Mouse (Mus musculus) kidney, embryonic 15.5 days (tissue): ENCODE measurements around the gene Sema4c. TPM values are rescaled to one million over a fixed set of nuclear protein-coding genes. Genes with fewer than 3 reads are reported as not detected.
A peak's percentile ranks its signal among the peaks of the same experiment; 100 is the strongest.

ENCODE experiments used
- ATAC-seq: fragments of 200-750 bp; cut with Nextera tagmentation; replicated peaks from 2 replicates; pipeline ENCODE4 v1.8.0; 2017; ENCODE audit warnings: moderate TSS enrichment; ENCODE audit not compliant: low FRiP score
- H3K27ac ChIP-seq: fragments of 300-500 bp; sonication (generic); 2 replicates; pipeline ENCODE4 v1.5.1; 2015; ENCODE audit warnings: mild to moderate bottlenecking, inconsistent platforms
- H3K27me3 ChIP-seq: fragments of 300-500 bp; sonication (generic); 2 replicates; pipeline ENCODE4 v1.6.1; 2015; ENCODE audit warnings: inconsistent platforms
- H3K36me3 ChIP-seq: fragments of 300-500 bp; sonication (generic); 2 replicates; pipeline ENCODE4 v1.6.1; 2015; ENCODE audit warnings: inconsistent platforms
- H3K4me1 ChIP-seq: fragments of 300-500 bp; sonication (generic); 2 replicates; pipeline ENCODE4 v1.6.1; 2015; ENCODE audit warnings: inconsistent platforms
- H3K4me2 ChIP-seq: fragments of 300-500 bp; sonication (generic); 2 replicates; pipeline ENCODE4 v1.6.1; 2015; ENCODE audit warnings: moderate library complexity, mild to moderate bottlenecking, inconsistent platforms
- H3K4me3 ChIP-seq: fragments of 300-500 bp; sonication (generic); replicated peaks from 2 replicates; pipeline ENCODE4 v1.5.1; 2015; ENCODE audit warnings: mild to moderate bottlenecking, inconsistent platforms
- H3K9ac ChIP-seq: fragments of 300-500 bp; sonication (generic); 2 replicates; pipeline ENCODE4 v1.6.1; 2015; ENCODE audit warnings: mild to moderate bottlenecking, inconsistent platforms
- H3K9me3 ChIP-seq: fragments of 300-500 bp; sonication (generic); replicated peaks from 2 replicates; pipeline ENCODE4 v1.6.1; 2016; ENCODE audit warnings: inconsistent platforms
- WGBS: fragments of 180-500 bp; shearing (Covaris S2); methylation state at CpG from one replicate; pipeline ENCODE4 v1.1.7; 2015; ENCODE audit warnings: mixed read lengths; 5-methylcytosine and 5-hydroxymethylcytosine counted together
- polyA plus RNA-seq: library from polyadenylated mRNA; unstranded; fragments of >200 nt; fragmentation: Nextera tagmentation; extraction: Ambion mirVana; gene quantifications from 2 replicates; pipeline ENCODE4 v1.2.1, GENCODE M21; 2015

Gene Sema4c
- polyA plus RNA-seq, 1 experiment from 2014 or later: 23.3 TPM

DNA sequence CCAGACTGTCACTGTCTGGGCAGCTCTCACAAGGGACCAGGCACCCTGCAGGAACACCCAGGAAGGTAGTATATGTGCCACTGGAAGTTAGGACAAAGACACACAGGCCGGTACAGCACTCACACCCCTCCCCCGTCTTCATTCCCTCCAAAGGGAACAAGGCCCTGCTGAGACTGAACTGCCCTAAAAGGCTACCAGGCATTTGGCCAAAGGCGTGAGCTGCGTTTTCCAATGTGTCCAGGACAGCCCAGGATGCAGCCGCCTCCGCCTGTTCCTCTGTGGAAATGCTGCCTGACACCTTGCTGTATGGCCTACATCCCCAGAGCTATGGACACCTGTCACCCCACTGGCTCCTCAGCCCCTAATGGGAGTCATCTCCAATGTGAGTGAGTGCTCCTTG lies 31.3 kb upstream of the Sema4c start:
- H3K27ac ChIP-seq: peak overlapping the region; percentile 81
- H3K4me3 ChIP-seq: no peak overlapping the region
- ATAC-seq: peak; percentile 15; the same call in 1 of the 2 replicates
- 57% methylated on average over 6 of the region's 6 CpGs for WGBS
- no peak overlapping the region for H3K9ac ChIP-seq
- H3K36me3 ChIP-seq: no peaks in the 10 kb centered on the region
- no peak overlapping the region for H3K4me2 ChIP-seq
- no peaks in the 10 kb centered on the region for H3K27me3 ChIP-seq
- peaks cover 54% of the 10 kb centered on the region for H3K4me1 ChIP-seq
- no peaks in the 10 kb centered on the region for H3K9me3 ChIP-seq

DNA sequence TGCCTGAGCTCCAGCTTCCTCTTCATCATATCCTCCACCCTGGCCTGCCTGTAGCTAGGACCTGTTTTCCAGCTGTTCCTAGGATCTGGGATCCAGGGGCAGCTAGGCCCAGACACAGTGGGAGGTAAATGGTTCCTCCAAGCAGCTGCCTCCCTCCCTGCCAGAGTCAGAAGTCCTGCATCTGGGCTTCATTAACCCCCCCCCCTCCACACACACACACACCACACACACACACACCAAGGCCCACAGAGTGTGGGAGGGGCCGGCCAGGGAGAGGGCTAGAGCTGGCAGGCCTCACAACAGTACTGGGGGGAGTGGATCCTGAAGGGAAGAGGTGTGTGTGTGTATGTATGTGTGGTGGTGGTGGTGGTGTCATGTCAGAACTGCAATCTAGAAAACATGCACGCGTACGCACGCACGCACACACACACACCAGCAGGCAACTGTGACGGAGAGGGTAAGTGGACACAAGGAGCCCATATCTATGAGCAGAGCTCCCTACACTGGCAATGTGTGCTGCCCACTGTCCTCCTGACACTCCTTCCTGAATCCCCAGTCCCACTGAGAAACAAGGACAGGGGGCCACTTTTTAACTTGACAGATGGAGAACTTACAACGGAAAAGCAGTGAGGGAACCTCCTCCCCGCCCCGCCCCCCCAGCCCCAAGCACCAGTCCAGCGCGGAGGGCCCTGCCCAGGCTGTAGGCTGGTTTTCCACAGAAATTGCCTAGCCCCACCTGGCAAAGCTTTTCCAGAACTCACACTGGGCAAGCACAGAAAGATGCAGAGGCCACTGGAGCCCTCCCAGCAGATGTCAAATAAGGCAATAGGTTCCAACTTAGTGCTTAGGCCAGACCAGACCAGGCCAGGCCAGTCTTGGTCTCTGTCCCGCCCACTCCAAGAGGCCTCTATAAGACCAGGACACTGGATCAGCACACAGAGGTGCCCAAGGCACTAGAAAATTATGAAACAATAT lies 30.6 kb upstream of the Sema4c start:
- ATAC-seq: peak; percentile 61
- H3K4me3 ChIP-seq: no peak overlapping the region
- H3K36me3 ChIP-seq: no peaks in the 10 kb centered on the region
- peaks cover 61% of the 10 kb centered on the region for H3K4me1 ChIP-seq
- H3K27me3 ChIP-seq: no peaks in the 10 kb centered on the region
- H3K9me3 ChIP-seq: no peaks in the 10 kb centered on the region
- no peak overlapping the region for H3K4me2 ChIP-seq
- 62% methylated on average over 13 of the region's 13 CpGs for WGBS
- H3K9ac ChIP-seq: 0 out of 2 replicates have a peak overlapping the region, but pooled peaks have one; percentile 5
- peak overlapping the region; percentile 81 for H3K27ac ChIP-seq

DNA sequence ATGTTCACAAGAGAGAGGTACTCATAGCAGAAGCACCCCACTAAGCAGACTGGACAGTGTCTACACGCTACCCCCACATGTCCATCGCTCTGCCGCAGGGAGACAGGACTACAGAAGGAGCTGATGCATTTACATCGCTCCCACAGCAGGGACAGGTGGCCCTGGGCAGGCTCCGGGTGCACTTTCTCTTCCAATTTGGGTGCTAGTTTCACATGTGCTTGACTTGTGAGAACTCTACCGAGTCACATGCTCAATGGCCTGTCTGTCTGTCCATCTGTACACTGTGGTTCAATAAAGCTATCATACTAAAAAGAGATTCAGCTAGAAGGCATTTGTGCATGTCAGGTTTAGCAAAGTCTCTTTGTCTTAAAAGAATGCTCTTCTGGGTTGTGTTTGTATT lies 29.7 kb upstream of the Sema4c start:
- WGBS: 91% methylated on average over 6 of the region's 6 CpGs
- peak overlapping the region; percentile 81; the same call in 1 of the 2 replicates for H3K27ac ChIP-seq

DNA sequence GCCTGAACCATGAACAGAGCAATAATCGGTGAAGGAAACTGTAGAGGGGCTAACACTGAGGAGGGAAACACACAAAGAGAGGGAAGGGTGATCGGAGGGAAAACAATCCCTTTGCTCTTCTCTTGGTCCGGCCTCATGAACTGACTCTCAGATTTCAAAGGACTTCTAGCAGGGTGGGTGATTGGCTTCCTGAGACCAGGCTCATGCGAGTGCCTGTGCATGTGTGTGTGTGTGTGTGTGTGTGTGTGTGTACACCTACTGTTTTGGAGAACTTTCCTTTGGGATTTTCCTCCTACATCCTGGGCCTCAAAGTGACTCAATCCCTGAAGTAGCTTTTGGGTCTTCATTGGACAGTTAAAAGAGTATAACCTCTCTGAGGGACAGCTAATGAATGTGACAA lies 28.1 kb upstream of the Sema4c start:
- Histone ChIP-seq H3K4me3 (no peak overlapping the region), H3K9ac (no peak overlapping the region), H3K27me3 (no peaks in the 10 kb centered on the region), H3K4me1 (peaks cover 69% of the 10 kb centered on the region), H3K27ac (no peak overlapping the region), H3K9me3 (no peaks in the 10 kb centered on the region), H3K36me3 (no peaks in the 10 kb centered on the region), H3K4me2 (no peak overlapping the region)
- no peak for ATAC-seq
- WGBS: 19% methylated on average over 4 of the region's 4 CpGs

More for the DNA sequence above, 29.7 kb upstream of the Sema4c start:
- H3K4me1 ChIP-seq: peaks cover 64% of the 10 kb centered on the region
- H3K27me3 ChIP-seq: no peaks in the 10 kb centered on the region
- no peak overlapping the region for H3K4me2 ChIP-seq
- H3K4me3 ChIP-seq: no peak overlapping the region
- ATAC-seq: no peak
- H3K9ac ChIP-seq: no peak overlapping the region
- no peaks in the 10 kb centered on the region for H3K9me3 ChIP-seq
- no peaks in the 10 kb centered on the region for H3K36me3 ChIP-seq

DNA sequence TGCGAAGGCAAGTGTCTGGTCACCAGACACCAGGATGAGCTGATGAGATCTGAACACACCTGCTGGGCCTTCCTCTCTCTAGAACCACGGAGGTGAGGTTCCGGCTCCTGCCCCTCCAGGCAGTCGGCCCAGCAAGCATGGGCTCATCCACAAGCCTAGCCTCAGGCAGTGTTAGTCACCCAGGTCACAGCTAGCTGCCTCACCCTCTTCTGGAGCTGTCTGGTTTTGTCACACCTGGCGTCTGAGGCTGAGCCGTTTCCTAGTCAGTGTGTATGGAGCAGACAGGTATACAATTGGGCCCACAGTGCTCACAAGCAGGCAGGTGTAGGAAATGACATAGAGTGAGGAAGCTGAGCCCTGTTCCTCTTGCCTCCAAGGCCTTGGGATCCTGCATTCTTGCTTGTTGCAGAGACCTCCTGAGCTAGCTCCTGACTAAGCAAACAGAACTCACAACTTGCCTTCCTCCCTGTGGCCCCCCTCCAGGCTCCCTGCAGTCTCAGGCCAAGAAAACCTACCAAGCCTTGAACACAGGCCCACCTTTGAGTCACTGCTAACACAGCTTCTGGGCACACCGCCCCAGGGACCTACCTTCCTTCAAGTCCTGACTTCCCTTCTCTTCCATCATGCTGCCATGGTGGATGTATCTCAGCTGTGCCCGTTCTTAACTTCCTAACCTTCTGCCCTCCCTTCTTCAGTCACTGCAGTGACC lies 25.4 kb upstream of the Sema4c start:
- WGBS: 72% methylated on average over 8 of the region's 8 CpGs

DNA sequence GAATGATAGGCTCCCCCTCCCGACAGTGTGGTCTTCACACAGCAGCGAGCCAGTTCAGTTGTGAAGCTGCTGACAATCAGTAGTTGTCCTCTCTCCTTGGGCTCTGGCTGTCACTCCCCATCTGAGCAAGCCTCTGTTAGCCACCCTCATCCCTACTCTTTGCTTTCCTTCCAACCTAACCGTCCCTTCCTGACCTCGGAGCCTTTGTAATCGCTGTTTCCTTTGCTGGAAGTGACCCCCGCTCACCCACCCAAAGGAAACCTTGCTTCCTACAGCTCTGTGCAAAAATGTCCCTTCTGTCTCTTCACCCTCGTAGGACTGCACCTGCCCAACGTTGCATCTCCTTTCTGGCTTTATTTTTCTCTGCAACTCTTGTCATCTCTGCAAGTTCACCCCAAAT lies 24.1 kb upstream of the Sema4c start:
- ATAC-seq: no peak
- Histone ChIP-seq H3K9ac (no peak overlapping the region), H3K4me1 (peaks cover 75% of the 10 kb centered on the region), H3K4me2 (no peak overlapping the region), H3K27me3 (no peaks in the 10 kb centered on the region), H3K36me3 (no peaks in the 10 kb centered on the region), H3K9me3 (no peaks in the 10 kb centered on the region), H3K4me3 (no peak overlapping the region), H3K27ac (no peak overlapping the region)
- WGBS: 71% methylated on average over 8 of the region's 8 CpGs

More for the DNA sequence above, 25.4 kb upstream of the Sema4c start:
- peaks cover 72% of the 10 kb centered on the region for H3K4me1 ChIP-seq
- no peak overlapping the region for H3K4me2 ChIP-seq
- no peaks in the 10 kb centered on the region for H3K36me3 ChIP-seq
- no peak overlapping the region for H3K4me3 ChIP-seq
- ATAC-seq: no peak
- H3K9ac ChIP-seq: no peak overlapping the region
- H3K27me3 ChIP-seq: no peaks in the 10 kb centered on the region
- H3K27ac ChIP-seq: no peak overlapping the region
- H3K9me3 ChIP-seq: no peaks in the 10 kb centered on the region

DNA sequence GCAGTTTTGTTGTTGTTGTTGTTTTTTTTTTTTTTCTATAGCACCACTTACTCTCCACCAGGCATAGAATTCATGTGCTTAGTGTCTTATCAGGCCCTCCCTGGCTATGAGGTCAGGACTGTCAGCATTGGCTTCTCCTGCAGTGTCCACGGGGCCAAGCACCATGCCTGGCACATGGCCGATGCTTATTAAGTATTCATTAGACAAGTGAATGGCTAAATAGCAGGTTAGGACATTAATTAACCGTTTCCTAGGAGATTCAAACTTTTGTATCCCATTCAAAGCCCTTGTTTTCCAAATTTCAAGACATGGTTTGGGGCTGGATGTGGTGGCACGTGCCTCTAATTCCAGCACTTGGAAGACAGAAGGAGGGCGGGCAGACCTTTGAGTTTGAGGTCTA lies 23.1 kb upstream of the Sema4c start:
- Histone ChIP-seq H3K4me3 (no peak overlapping the region), H3K36me3 (no peaks in the 10 kb centered on the region), H3K27ac (peak overlapping the region; percentile 95), H3K27me3 (no peaks in the 10 kb centered on the region), H3K4me1 (peaks cover 78% of the 10 kb centered on the region), H3K9ac (no peak overlapping the region), H3K4me2 (no peak overlapping the region), H3K9me3 (no peaks in the 10 kb centered on the region)
- ATAC-seq: no peak
- 72% methylated on average over 5 of the region's 5 CpGs for WGBS

DNA sequence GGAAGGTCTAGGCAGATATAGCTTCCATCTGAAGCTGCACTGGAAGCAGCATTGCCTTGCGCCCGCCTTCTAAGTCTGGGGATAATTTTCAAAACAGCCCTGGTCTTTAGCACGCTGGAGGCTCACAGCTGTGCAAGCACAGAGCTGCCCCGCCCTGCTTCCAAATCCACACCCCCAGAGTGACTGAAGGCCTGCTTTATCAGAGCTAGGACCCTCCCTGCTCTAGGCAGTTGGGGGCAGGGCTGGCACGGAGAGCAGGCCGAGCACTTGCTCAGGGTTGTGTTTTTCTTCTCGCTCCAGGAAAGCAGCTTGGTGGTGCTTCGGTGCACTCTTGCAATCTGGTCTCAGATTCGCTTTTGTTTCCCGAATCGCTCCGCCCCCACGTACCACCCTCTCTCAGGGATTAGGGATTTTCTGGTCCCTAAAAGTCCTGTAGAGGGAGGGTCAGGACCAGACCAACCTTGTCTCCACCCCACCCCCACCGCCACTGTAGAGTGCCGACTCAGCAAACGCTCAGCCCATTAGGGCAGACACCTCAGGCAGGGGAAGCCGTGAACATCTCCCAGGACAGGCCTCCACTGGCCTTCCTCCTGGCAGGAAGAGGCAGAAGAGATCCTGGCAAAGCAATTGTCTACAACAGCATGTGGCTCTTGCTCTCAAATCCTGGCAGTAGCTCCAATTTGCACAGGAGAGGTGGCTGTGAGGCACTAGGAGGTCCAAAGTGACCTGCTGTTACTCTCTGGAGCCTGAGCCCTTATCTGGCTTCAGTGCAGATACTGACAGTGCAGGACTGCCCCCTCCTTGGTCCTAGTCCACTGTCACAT lies 22.4 kb upstream of the Sema4c start:
- no peaks in the 10 kb centered on the region for H3K9me3 ChIP-seq
- peak; percentile 92 for ATAC-seq
- H3K4me3 ChIP-seq: peak overlapping the region; percentile 20
- H3K9ac ChIP-seq: peak overlapping the region; percentile 19; the same call in 1 of the 2 replicates
- peak overlapping the region; percentile 50 for H3K4me2 ChIP-seq
- WGBS: 1% methylated on average over 17 of the region's 17 CpGs
- peak overlapping the region; percentile 95 for H3K27ac ChIP-seq
- H3K36me3 ChIP-seq: no peaks in the 10 kb centered on the region
- no peaks in the 10 kb centered on the region for H3K27me3 ChIP-seq
- H3K4me1 ChIP-seq: peaks cover 79% of the 10 kb centered on the region

DNA sequence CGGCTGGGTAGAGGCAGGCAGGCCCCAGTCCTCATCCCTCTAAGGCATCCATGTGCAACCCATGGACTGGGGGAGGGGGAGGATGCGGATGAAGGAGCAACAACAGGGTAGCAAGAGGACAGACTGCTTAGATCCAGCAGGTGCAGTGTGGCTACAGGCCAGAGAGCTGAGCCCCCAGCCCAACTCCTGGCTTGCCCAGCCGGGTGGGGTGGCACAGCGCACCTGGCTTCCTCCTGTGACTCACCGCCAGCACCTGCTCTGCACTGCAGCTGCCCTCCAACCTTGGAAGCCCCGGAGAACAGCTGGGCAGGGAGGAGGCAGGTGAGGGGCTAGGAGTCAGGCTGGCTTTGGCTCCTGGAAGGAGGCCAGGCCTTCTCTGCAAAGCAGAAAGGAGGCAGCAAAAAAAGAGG lies 21.8 kb upstream of the Sema4c start:
- H3K4me1 ChIP-seq: peaks cover 81% of the 10 kb centered on the region
- 17% methylated on average over 6 of the region's 6 CpGs for WGBS
- peak overlapping the region; percentile 95 for H3K27ac ChIP-seq
- no peaks in the 10 kb centered on the region for H3K27me3 ChIP-seq
- no peaks in the 10 kb centered on the region for H3K9me3 ChIP-seq
- ATAC-seq: peak; percentile 74
- H3K9ac ChIP-seq: 0 out of 2 replicates have a peak overlapping the region, but pooled peaks have one; percentile 19
- H3K4me2 ChIP-seq: peak overlapping the region; percentile 50
- peak overlapping the region; percentile 20 for H3K4me3 ChIP-seq
- H3K36me3 ChIP-seq: no peaks in the 10 kb centered on the region

DNA sequence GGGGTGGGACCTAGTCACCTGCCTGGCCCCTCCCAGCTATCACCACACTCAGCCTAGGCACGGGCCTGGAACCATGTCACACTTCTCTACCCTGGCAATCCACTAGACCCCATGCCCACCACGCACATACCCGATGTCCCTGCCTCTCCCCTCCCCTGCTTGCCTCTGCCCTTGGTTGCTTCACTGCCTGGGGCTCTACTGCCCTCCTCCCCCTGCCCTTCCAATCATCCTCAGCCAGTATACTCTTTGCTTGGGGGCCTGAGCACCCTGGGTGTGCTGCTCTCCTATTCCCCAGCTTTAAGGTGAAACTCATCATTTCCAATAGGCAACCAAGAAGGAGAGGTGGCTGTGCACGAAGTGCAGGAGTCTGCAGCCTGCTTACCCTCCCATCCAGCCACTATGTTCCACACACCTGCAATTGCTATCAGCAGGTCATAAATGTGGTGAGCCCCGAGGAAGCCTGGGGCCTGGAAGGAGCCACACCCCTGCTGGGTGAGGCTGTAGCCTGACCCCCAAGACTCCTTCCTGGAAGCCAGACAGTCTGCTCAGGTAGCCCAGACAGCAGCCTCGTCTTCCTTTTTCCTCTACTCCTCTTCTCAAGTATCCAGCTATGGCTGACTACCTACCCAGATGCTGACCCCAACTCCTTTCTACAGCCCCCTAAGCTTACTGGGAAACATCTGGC lies 19.0 kb upstream of the Sema4c start:
- no peaks in the 10 kb centered on the region for H3K36me3 ChIP-seq
- WGBS: 49% methylated on average over 6 of the region's 6 CpGs
- H3K27me3 ChIP-seq: no peaks in the 10 kb centered on the region
- H3K9me3 ChIP-seq: no peaks in the 10 kb centered on the region
- H3K4me2 ChIP-seq: no peak overlapping the region
- ATAC-seq: no peak
- H3K9ac ChIP-seq: no peak overlapping the region
- no peak overlapping the region for H3K4me3 ChIP-seq
- H3K27ac ChIP-seq: no peak overlapping the region
- H3K4me1 ChIP-seq: peaks cover 92% of the 10 kb centered on the region

DNA sequence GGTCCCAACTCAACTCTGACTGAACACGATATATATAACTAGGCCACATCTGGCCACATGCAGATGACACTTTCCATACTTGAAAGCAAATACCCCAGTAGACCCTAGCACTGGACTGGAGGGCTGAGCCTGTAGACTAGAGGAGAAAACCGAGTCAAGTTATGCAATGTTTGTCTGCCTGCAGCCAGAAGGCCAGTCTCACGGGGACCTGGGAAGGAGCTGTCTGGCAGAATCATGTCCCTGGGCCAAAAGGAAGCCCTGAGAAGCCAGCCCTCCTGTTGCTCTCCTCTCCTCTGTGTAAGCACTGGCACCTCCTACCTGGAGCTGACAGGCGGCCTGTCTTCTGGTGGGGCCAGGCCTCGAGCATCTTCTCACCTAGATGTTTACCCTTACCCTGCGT lies 17.2 kb upstream of the Sema4c start:
- H3K9me3 ChIP-seq: no peaks in the 10 kb centered on the region
- H3K27me3 ChIP-seq: no peaks in the 10 kb centered on the region
- H3K4me2 ChIP-seq: no peak overlapping the region
- no peak overlapping the region for H3K27ac ChIP-seq
- ATAC-seq: no peak
- H3K9ac ChIP-seq: no peak overlapping the region
- H3K36me3 ChIP-seq: no peaks in the 10 kb centered on the region
- peaks cover 91% of the 10 kb centered on the region for H3K4me1 ChIP-seq
- H3K4me3 ChIP-seq: no peak overlapping the region
- WGBS: 54% methylated on average over 6 of the region's 6 CpGs
